Mouse (Mus musculus): ENCODE results near the gene Stk16. TPM values are rescaled to one million over a fixed set of nuclear protein-coding genes. Genes with fewer than 3 reads are reported as not detected.

The Stk16 gene
- polyA plus RNA-seq, 1 experiment from 2014 or later: 154 TPM

- ATAC-seq: peak; percentile 57
- peaks cover 9% of the 10 kb centered on the region for H3K36me3 ChIP-seq (ENCODE audit: control insufficient read depth, insufficient read depth, low read length)
- H3K27me3 ChIP-seq (ENCODE audit: control insufficient read depth, insufficient read depth, low read depth, low read length): peaks cover 40% of the 10 kb centered on the region
- H3K27ac ChIP-seq (ENCODE audit: low read length): no peak overlapping the region
- H3K4me1 ChIP-seq (ENCODE audit: control insufficient read depth, insufficient read depth, low read length): peaks cover 12% of the 10 kb centered on the region; the same call in 1 of the 2 replicates
- peak overlapping the region; percentile 59 for H3K4me3 ChIP-seq (ENCODE audit: low read depth, low read length)
- H3K9ac ChIP-seq (ENCODE audit: low read depth, low read length): peak overlapping the region; percentile 36; the same call in 1 of the 2 replicates
- no peaks in the 10 kb centered on the region for H3K9me3 ChIP-seq (replicated peaks; ENCODE audit: control insufficient read depth, low read length, poor library complexity, severe bottlenecking)
- WGBS: 3% methylated on average over 38 of the region's 38 CpGs
- peak overlapping the region; percentile 95 for H3K4me2 ChIP-seq (ENCODE audit: low read length)
Observed at GRCm38 (mm10) chr1:75218227-75219001, 7.8 kb downstream of the Stk16 start.

GRCm38 (mm10) chr1:75219078-75219477, 8.4 kb downstream of the Stk16 start:
- peak; percentile 91 for ATAC-seq
- Histone ChIP-seq H3K4me2 (ENCODE audit: low read length) (peak overlapping the region; percentile 95), H3K36me3 (ENCODE audit: control insufficient read depth, insufficient read depth, low read length) (peaks cover 5% of the 10 kb centered on the region; the same call in 1 of the 2 replicates), H3K27ac (ENCODE audit: low read length) (no peak overlapping the region), H3K9me3 (replicated peaks; ENCODE audit: control insufficient read depth, low read length, poor library complexity, severe bottlenecking) (no peaks in the 10 kb centered on the region), H3K4me3 (ENCODE audit: low read depth, low read length) (peak overlapping the region; percentile 59), H3K4me1 (ENCODE audit: control insufficient read depth, insufficient read depth, low read length) (peaks cover 12% of the 10 kb centered on the region; the same call in 1 of the 2 replicates), H3K27me3 (ENCODE audit: control insufficient read depth, insufficient read depth, low read depth, low read length) (peaks cover 40% of the 10 kb centered on the region), H3K9ac (ENCODE audit: low read depth, low read length) (peak overlapping the region; percentile 72)
- under 1% methylated on average over 24 of the region's 24 CpGs for WGBS

GRCm38 (mm10) chr1:75219531-75219930, 8.9 kb downstream of the Stk16 start, which contains the start of gene Tuba4a:
Gene Tuba4a (minus strand): TSS chr1:75219865.
- Histone ChIP-seq H3K27me3 (ENCODE audit: control insufficient read depth, insufficient read depth, low read depth, low read length) (peaks cover 40% of the 10 kb centered on the region), H3K9ac (ENCODE audit: low read depth, low read length) (peak within 1 kb of the TSS; percentile 72), H3K36me3 (ENCODE audit: control insufficient read depth, insufficient read depth, low read length) (peaks cover under 1% of the 10 kb centered on the region; the same call in 1 of the 2 replicates), H3K4me1 (ENCODE audit: control insufficient read depth, insufficient read depth, low read length) (peaks cover 12% of the 10 kb centered on the region; the same call in 1 of the 2 replicates), H3K4me2 (ENCODE audit: low read length) (peak within 1 kb of the TSS; percentile 95), H3K4me3 (ENCODE audit: low read depth, low read length) (peak within 1 kb of the TSS; percentile 59), H3K27ac (ENCODE audit: low read length) (no peak within 1 kb of the TSS), H3K9me3 (replicated peaks; ENCODE audit: control insufficient read depth, low read length, poor library complexity, severe bottlenecking) (no peaks in the 10 kb centered on the region)
- WGBS: under 1% methylated on average over 34 of the region's 34 CpGs
- ATAC-seq: peak; percentile 58

- 75% methylated on average over 3 of the region's 3 CpGs for WGBS
- H3K9me3 ChIP-seq (replicated peaks; ENCODE audit: control insufficient read depth, low read length, poor library complexity, severe bottlenecking): no peaks in the 10 kb centered on the region
- H3K4me1 ChIP-seq (ENCODE audit: control insufficient read depth, insufficient read depth, low read length): peaks cover 12% of the 10 kb centered on the region; the same call in 1 of the 2 replicates
- H3K4me3 ChIP-seq (ENCODE audit: low read depth, low read length): no peak overlapping the region
- H3K9ac ChIP-seq (ENCODE audit: low read depth, low read length): no peak overlapping the region
- H3K36me3 ChIP-seq (ENCODE audit: control insufficient read depth, insufficient read depth, low read length): no peaks in the 10 kb centered on the region
- no peak overlapping the region for H3K4me2 ChIP-seq (ENCODE audit: low read length)
- H3K27me3 ChIP-seq (ENCODE audit: control insufficient read depth, insufficient read depth, low read depth, low read length): peaks cover 40% of the 10 kb centered on the region
- no peak overlapping the region for H3K27ac ChIP-seq (ENCODE audit: low read length)
- no peak for ATAC-seq
Observed at GRCm38 (mm10) chr1:75221538-75221937, 10.9 kb downstream of the Stk16 start.

GRCm38 (mm10) chr1:75222926-75223325, 12.3 kb downstream of the Stk16 start:
- Histone ChIP-seq H3K4me1 (ENCODE audit: control insufficient read depth, insufficient read depth, low read length) (peaks cover 12% of the 10 kb centered on the region; the same call in 1 of the 2 replicates), H3K9me3 (replicated peaks; ENCODE audit: control insufficient read depth, low read length, poor library complexity, severe bottlenecking) (no peaks in the 10 kb centered on the region), H3K36me3 (ENCODE audit: control insufficient read depth, insufficient read depth, low read length) (no peaks in the 10 kb centered on the region), H3K4me3 (ENCODE audit: low read depth, low read length) (no peak overlapping the region), H3K27me3 (ENCODE audit: control insufficient read depth, insufficient read depth, low read depth, low read length) (peaks cover 32% of the 10 kb centered on the region), H3K9ac (ENCODE audit: low read depth, low read length) (no peak overlapping the region), H3K4me2 (ENCODE audit: low read length) (no peak overlapping the region), H3K27ac (ENCODE audit: low read length) (no peak overlapping the region)
- ATAC-seq: no peak
- WGBS: 85% methylated on average over 6 of the region's 6 CpGs

- 70% methylated on average over 6 of the region's 6 CpGs for WGBS
- peaks cover 27% of the 10 kb centered on the region for H3K27me3 ChIP-seq (ENCODE audit: control insufficient read depth, insufficient read depth, low read depth, low read length)
- no peak for ATAC-seq
Observed at GRCm38 (mm10) chr1:75223532-75223931, 12.9 kb downstream of the Stk16 start.

GRCm38 (mm10) chr1:75225473-75225872, 14.8 kb downstream of the Stk16 start:
- Histone ChIP-seq H3K4me2 (ENCODE audit: low read length) (no peak overlapping the region), H3K4me1 (ENCODE audit: control insufficient read depth, insufficient read depth, low read length) (no peaks in the 10 kb centered on the region), H3K9me3 (replicated peaks; ENCODE audit: control insufficient read depth, low read length, poor library complexity, severe bottlenecking) (no peaks in the 10 kb centered on the region), H3K27me3 (ENCODE audit: control insufficient read depth, insufficient read depth, low read depth, low read length) (peaks cover 16% of the 10 kb centered on the region), H3K4me3 (ENCODE audit: low read depth, low read length) (no peak overlapping the region), H3K27ac (ENCODE audit: low read length) (no peak overlapping the region), H3K36me3 (ENCODE audit: control insufficient read depth, insufficient read depth, low read length) (no peaks in the 10 kb centered on the region), H3K9ac (ENCODE audit: low read depth, low read length) (no peak overlapping the region)
- WGBS: 60% methylated on average over 3 of the region's 3 CpGs
- no peak for ATAC-seq

More at GRCm38 (mm10) chr1:75223532-75223931, 12.9 kb downstream of the Stk16 start:
- Histone ChIP-seq H3K27ac (ENCODE audit: low read length) (no peak overlapping the region), H3K4me3 (ENCODE audit: low read depth, low read length) (no peak overlapping the region), H3K4me1 (ENCODE audit: control insufficient read depth, insufficient read depth, low read length) (peaks cover 8% of the 10 kb centered on the region; the same call in 1 of the 2 replicates), H3K9ac (ENCODE audit: low read depth, low read length) (no peak overlapping the region), H3K9me3 (replicated peaks; ENCODE audit: control insufficient read depth, low read length, poor library complexity, severe bottlenecking) (no peaks in the 10 kb centered on the region), H3K4me2 (ENCODE audit: low read length) (no peak overlapping the region), H3K36me3 (ENCODE audit: control insufficient read depth, insufficient read depth, low read length) (no peaks in the 10 kb centered on the region)

- Histone ChIP-seq H3K27ac (ENCODE audit: low read length) (no peak overlapping the region), H3K36me3 (ENCODE audit: control insufficient read depth, insufficient read depth, low read length) (no peaks in the 10 kb centered on the region), H3K4me3 (ENCODE audit: low read depth, low read length) (no peak overlapping the region), H3K27me3 (ENCODE audit: control insufficient read depth, insufficient read depth, low read depth, low read length) (peaks cover 10% of the 10 kb centered on the region), H3K4me1 (ENCODE audit: control insufficient read depth, insufficient read depth, low read length) (no peaks in the 10 kb centered on the region), H3K9ac (ENCODE audit: low read depth, low read length) (no peak overlapping the region), H3K4me2 (ENCODE audit: low read length) (no peak overlapping the region), H3K9me3 (replicated peaks; ENCODE audit: control insufficient read depth, low read length, poor library complexity, severe bottlenecking) (no peaks in the 10 kb centered on the region)
- ATAC-seq: no peak
- WGBS: 78% methylated on average over 2 of the region's 2 CpGs
Observed at GRCm38 (mm10) chr1:75226138-75226537, 15.5 kb downstream of the Stk16 start.

GRCm38 (mm10) chr1:75227653-75228052, 17.0 kb downstream of the Stk16 start:
- Histone ChIP-seq H3K4me3 (ENCODE audit: low read depth, low read length) (no peak overlapping the region), H3K4me2 (ENCODE audit: low read length) (no peak overlapping the region), H3K27ac (ENCODE audit: low read length) (no peak overlapping the region), H3K27me3 (ENCODE audit: control insufficient read depth, insufficient read depth, low read depth, low read length) (no peaks in the 10 kb centered on the region), H3K36me3 (ENCODE audit: control insufficient read depth, insufficient read depth, low read length) (no peaks in the 10 kb centered on the region), H3K4me1 (ENCODE audit: control insufficient read depth, insufficient read depth, low read length) (no peaks in the 10 kb centered on the region), H3K9me3 (replicated peaks; ENCODE audit: control insufficient read depth, low read length, poor library complexity, severe bottlenecking) (no peaks in the 10 kb centered on the region), H3K9ac (ENCODE audit: low read depth, low read length) (no peak overlapping the region)
- ATAC-seq: no peak
- 65% methylated on average over 1 of the region's 1 CpGs for WGBS
